Mouse (Mus musculus) kidney, adult 2 months (tissue): ENCODE measurements around the gene Sf3b3.

ENCODE experiments used
- CTCF ChIP-seq: fragments of 200-500 bp; conservative IDR thresholded peaks from 2 replicates; pipeline ENCODE4 v1.5.1; 2011; ENCODE audit warnings: low read depth, mild to moderate bottlenecking, control low read depth, low read length, moderate library complexity, mixed read lengths; ENCODE audit not compliant: insufficient read depth, insufficient read length
- POLR2A ChIP-seq: fragments of 200-500 bp; IDR thresholded peaks from one replicate; pipeline ENCODE4 v1.6.1; 2011; ENCODE audit warnings: low read depth, low read length, control low read depth

DNA sequence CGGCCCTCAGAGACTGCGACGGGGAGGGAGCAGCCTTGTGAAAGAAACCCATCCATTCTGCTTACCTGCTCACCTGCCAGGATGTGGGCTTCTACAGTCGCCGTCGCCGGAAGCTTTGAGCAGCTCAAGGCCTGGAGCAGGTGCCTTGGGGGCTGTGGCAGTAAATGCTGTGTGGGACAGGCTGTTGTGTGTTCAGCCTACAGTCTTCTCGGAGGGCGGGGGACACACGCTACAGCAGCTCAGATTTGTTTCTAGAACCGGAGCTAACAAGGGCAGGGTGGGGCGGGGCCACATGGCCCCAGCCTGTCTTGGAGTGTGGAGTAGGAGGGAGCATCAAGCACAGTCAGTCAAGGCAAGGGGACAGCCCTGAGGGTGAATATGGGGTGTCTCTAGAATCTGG is 40.9 kb downstream of the Sf3b3 start, which contains the start of gene Il34:
- TF ChIP-seq CTCF (no peak), POLR2A (no peak)
